Mouse (Mus musculus) testis, postnatal 14 days (tissue): ENCODE measurements around the gene Pgpep1.

Experiments used
- DNase-seq: peaks from one replicate; pipeline ENCODE4 v3.0.0; 2021; ENCODE audit warnings: low spot score

Pgpep1 gene

GRCm38 (mm10) chr8:70607898-70608748, 52.1 kb downstream of the Pgpep1 start:
- DNase-seq, result no peak

- no peak for DNase-seq
Observed at GRCm38 (mm10) chr8:70607603-70607897, 52.6 kb downstream of the Pgpep1 start.

GRCm38 (mm10) chr8:70606780-70607602, 53.2 kb downstream of the Pgpep1 start:
- no peak for DNase-seq

GRCm38 (mm10) chr8:70605871-70606779, 54.1 kb downstream of the Pgpep1 start:
- no peak for DNase-seq

- DNase-seq, result no peak
Observed at GRCm38 (mm10) chr8:70604558-70604957, 55.6 kb downstream of the Pgpep1 start.

GRCm38 (mm10) chr8:70602139-70602811, 57.9 kb downstream of the Pgpep1 start:
- no peak for DNase-seq

GRCm38 (mm10) chr8:70601271-70601649, 58.9 kb downstream of the Pgpep1 start:
- peak; percentile 91 for DNase-seq

- no peak for DNase-seq
Observed at GRCm38 (mm10) chr8:70600473-70601270, 59.5 kb downstream of the Pgpep1 start.

GRCm38 (mm10) chr8:70599507-70600290, 60.5 kb downstream of the Pgpep1 start:
- no peak for DNase-seq

- DNase-seq, result no peak
Observed at GRCm38 (mm10) chr8:70598722-70599121, 61.5 kb downstream of the Pgpep1 start.

GRCm38 (mm10) chr8:70598283-70598682, 61.9 kb downstream of the Pgpep1 start:
- peak; percentile 81 for DNase-seq

GRCm38 (mm10) chr8:70597417-70598272, 62.5 kb downstream of the Pgpep1 start:
- no peak for DNase-seq

- DNase-seq, result no peak
Observed at GRCm38 (mm10) chr8:70596775-70597416, 63.3 kb downstream of the Pgpep1 start.
